Mouse (Mus musculus) megakaryocyte progenitor cell, adult 5-6 weeks (primary cell): ENCODE results near the gene Olfr305. TPM values are rescaled to one million over a fixed set of nuclear protein-coding genes. Genes with fewer than 3 reads are reported as not detected.
"Not testable (repeated sequence)": the region's sequence is repeated elsewhere in the genome, so short reads cannot be mapped to it uniquely, and the experiment has no call there.

Experiments
- ATAC-seq: replicated peaks from 2 replicates; pipeline ENCODE4 v1.8.0; 2016; ENCODE audit warnings: mild to moderate bottlenecking, moderate TSS enrichment, inconsistent platforms; ENCODE audit not compliant: poor library complexity
- total RNA-seq, 2 experiments: library from RNA; stranded (forward) in 1 of 2; stranded (reverse) in 1 of 2; fragments of 157-497, 149-512 nt in 1 of 2; fragments of 200-1000 nt in 1 of 2; gene quantifications; 2 replicates each; pipeline versions ENCODE4 v1.2.3 to v1.2.4; 2015 to 2017

Olfr305 gene
- total RNA-seq (2015) (not detected in 2 replicates), total RNA-seq (2017) (not detected in 2 replicates)

DNA sequence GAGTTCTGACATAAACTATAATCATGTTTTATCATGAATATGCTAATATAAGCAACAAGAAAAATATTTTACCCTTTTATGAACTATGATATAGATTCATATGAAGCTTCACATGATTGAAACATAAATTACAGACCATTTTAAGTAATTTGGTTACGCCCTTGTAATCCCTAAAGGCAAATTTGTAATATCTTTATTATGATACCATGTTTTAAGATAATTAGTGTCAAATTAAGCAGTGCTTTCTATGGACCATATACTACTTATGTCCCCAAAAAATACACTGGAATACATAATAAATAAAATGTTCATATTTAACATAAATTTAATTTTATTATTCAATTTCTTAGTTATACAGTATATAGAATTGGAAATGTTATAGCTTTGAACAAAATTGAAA, at the start of gene Olfr305:
Gene Olfr305 (minus strand): TSS at position 101 of the 400 bp plus-strand sequence.
- ATAC-seq: no peak

DNA sequence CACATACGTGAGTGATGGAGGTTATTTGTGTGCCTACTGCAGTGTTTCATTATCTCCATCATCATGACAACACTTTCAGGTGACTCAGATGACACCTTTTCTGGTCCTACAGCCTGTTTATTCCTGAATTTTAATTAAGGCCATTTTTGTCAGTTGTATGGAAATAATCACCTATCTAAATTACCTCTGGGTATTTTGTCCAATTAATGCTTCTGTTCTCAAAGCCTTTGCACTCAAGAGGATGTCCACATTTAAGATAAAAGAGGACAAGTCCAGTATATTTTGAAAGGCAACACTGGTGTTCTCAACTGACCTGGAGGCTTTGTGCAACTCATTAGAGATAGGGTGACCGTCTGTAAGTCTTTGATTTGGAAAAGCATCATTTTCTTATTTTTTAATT, 36.8 kb upstream of the Olfr305 start, which contains the start of gene Olfr301:
Gene Olfr301 (plus strand): TSS at position 301 of the 400 bp plus-strand sequence.
- ATAC-seq: no peak

DNA sequence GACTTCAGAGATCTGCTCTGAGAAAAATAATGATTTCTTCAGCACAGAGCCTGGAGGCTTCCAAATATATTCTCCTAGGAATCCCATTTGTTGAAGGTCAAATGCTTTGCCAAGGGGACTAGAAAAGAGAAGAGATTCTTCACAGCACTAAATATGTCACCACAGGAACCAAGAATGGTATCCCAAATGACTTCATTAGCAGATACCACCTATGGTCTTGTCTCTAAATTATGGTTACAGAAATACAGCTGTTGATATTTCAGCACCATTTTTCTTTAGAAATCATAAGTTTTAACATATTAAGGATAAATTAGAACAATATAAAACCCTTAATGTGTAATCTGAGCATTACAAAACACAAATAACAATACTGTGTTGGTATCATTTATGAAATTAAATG, 31.0 kb upstream of the Olfr305 start, which contains the start of gene Olfr303:
Gene Olfr303 (minus strand): TSS at position 101 of the 400 bp plus-strand sequence.
- no peak for ATAC-seq

DNA sequence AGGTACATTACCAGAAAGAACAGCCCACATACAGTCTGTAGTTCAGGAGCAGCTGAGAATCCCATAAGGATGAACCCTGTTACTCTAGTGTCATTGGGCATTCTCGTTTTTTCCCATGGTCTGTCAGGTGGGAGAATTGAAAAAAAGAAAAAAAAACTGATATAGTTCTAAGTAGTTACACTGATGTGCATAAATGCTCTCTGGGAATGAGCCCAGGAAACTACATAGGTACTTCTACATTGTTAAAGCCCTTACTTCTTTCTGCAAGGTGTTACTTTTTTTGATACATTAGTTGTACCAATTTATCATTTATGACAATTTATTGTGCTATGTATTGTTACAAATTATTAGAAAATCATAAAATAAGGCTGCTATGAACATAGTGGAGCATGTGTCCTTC, 19.8 kb upstream of the Olfr305 start, which contains the start of gene Olfr304:
Gene Olfr304 (minus strand): TSS at position 101 of the 400 bp plus-strand sequence.
- ATAC-seq: no peak

DNA sequence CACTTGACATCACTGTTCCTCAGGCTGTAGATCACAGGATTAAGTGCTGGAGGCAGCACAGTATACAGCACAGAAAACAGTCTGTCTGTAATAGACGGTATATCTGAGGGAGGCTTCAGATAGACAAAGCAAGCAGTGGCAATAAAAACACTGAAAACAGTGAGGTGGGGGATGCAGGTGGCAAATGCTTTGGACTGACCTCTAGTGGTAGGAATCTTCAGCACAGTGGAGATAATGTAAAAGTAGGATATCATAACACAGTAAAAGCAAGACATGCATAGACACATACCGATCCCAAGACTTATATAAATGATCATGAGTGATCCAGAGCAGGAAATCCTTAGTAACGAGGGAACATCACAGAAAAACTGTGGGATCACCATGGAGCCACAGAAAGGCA, 19.0 kb upstream of the Olfr305 start:
- ATAC-seq: no peak

DNA sequence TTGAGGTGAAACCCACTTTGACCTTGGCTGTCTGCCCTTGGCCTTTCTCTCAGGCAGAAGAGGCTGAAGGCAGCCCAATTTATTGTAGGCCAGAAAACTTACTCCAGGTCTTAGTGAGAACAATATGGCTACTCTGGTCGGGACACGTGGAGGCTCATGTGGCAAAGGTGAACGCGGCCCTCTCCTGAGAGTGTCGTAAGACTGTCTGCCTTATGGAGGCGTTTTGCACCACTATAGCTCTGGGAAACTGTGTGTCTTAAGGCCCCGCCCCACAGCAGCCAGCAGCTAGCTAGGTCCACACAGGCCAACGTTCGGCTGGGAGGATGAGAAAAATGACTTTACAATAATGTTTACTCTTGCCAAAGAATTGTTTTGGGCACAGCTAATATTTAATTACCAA, 20.4 kb downstream of the Olfr305 start:
- not testable (repeated sequence) for ATAC-seq

DNA sequence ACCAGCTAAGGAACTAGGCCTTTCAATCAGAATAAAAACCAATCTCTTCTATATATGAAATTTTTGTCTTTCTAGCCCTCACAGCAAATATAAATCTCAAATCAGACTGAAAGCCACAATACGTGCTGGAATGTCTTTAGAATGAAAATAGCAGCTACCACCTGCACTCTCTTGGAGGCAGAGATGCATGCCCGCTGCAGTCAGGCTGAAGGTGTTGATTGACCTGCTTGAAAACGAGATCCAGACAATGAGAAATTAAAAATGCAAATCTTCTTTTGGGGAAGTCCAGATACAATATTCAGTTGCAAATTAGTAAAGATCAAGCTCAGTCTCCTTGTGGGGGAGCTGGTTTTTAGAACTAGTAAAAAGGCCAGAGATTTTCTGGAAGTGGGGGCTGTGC, 22.5 kb downstream of the Olfr305 start:
- ATAC-seq: no peak

DNA sequence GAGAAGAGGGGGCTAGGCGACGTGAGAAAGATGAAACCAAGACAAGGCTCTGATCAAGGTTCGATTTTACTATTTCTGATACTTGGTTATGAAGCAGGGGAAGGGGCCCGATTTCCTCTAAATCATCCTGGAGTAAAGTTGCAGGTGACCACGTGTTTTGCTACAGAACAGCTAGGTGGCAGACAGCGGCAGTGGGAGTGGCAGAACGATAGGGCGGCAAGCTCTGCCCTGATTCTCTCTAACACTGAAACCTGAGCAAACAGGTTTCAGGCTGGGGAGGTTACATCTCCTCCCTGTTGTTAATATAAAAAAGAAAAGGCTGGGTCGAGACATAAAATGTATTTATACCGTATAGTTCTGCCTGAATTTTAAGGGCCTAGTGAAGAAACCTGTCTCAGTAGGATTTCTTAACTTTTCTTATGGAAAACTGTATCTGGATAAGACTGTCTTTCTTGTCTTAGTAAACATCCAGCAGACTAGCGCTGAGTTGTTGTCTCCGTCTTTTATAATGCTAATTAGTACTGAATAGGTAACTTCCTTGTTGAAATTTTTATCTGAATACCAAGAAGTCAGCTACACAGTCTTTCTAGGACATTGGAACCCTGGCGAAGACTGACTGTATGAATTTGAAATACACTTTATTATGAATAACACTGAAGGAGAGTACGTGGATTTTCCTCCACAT, 23.7 kb downstream of the Olfr305 start:
- ATAC-seq: no peak

DNA sequence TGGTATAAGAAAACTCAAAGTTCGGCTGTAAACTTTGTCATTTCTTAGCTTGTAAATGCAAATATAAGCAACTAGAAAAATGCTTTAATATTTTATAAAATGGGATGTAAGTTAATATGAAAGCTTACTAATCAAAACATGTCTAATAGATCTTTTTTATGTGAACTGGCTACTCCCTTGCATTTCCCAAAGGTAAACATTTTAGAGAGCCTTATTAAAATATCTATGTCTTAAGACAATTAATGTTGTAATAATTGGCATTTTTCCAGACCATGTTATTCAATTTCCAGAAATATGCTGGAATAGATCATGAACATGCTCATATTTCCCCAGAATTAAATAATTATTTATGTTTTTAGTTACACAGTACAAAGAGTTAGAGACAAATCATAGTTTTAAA, 29.2 kb downstream of the Olfr305 start, which contains the start of gene Olfr307:
Gene Olfr307 (minus strand): TSS at position 101 of the 400 bp plus-strand sequence.
- no peak for ATAC-seq

DNA sequence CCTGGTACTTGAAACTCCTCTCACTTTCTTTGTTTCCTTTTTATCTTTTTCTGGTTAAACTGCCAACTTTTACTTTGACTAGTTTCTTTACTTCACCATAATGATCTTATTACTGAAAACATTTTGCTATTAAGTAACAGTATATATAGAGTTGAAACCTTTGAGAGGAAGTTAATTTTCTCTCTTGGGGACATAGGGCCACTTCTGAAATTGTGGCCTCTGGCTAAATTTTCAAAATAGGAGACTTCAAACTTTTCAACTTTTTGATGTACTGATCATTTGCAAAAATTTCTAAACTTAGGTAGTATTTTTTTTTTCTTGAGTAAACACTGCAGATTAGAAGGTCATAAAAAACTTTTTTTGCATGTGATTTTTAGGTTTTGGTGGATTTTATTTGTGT, 41.2 kb downstream of the Olfr305 start, which contains the start of gene Olfr308:
Gene Olfr308 (minus strand): TSS at position 101 of the 400 bp plus-strand sequence.
- no peak for ATAC-seq

DNA sequence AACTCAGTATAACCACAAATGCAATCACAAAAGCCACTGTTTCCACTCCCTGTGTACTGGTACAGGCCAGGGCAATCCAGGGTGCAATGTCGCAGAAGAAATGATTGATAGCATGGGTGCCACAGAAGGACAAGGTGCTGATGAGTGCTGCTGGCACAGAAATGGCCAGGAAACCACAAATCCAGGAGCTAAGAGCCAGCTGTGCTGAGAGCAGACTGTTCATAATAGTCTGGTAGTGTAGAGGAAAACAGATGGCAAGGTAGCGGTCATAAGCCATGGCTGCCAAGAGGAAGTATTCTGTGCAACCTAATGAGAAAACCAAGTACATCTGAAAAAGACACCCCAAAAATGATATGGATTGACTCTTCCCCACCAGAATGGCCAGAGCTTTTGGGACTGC, 45.4 kb downstream of the Olfr305 start:
- ATAC-seq: no peak

DNA sequence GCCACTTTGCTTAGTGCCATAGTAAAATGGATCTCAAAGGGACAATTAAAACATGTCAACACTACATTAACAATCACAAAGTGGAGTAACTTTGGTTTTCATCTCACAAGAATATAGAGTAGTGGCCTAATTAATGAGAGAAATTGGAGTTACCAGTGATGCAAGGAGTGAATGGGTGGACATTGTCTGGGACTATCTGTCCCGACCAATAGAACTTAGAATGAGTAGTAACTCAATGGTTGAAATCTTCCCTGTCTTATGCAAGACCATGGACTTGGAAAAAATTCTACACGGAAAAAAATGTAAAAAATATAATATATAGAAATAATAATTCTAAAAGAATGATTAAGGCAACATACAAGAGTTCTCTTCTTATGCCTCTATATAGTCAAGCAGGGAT, 53.1 kb downstream of the Olfr305 start, which contains the start of gene Olfr309:
Gene Olfr309 (minus strand): TSS at position 101 of the 400 bp plus-strand sequence.
- no peak for ATAC-seq

Other genes with a start within 250 kb of the Olfr305 start
- not detected in 2 replicates for gene Vmn2r75, start 195.2 kb downstream of the Olfr305 start, total RNA-seq (2015)
- gene Vmn2r75, start 195.2 kb downstream of the Olfr305 start, total RNA-seq (2017): not detected in 2 replicates
- gene Vmn2r76, start 120.6 kb downstream of the Olfr305 start, total RNA-seq (2015): not detected in 2 replicates
- gene Vmn2r76, start 120.6 kb downstream of the Olfr305 start, total RNA-seq (2017): not detected in 2 replicates
- not detected in 2 replicates for gene Olfr310, start 89.8 kb downstream of the Olfr305 start, total RNA-seq (2015)
- gene Olfr310, start 89.8 kb downstream of the Olfr305 start, total RNA-seq (2017): not detected in 2 replicates
- gene Olfr309, start 53.2 kb downstream of the Olfr305 start, total RNA-seq (2015): not detected in 2 replicates
- gene Olfr309, start 53.2 kb downstream of the Olfr305 start, total RNA-seq (2017): not detected in 2 replicates
- not detected in 2 replicates for gene Olfr308, start 41.3 kb downstream of the Olfr305 start, total RNA-seq (2015)
- not detected in 2 replicates for gene Olfr308, start 41.3 kb downstream of the Olfr305 start, total RNA-seq (2017)
- not detected in 2 replicates for gene Olfr307, start 29.3 kb downstream of the Olfr305 start, total RNA-seq (2015)
- not detected in 2 replicates for gene Olfr307, start 29.3 kb downstream of the Olfr305 start, total RNA-seq (2017)
- not detected in 2 replicates for gene Olfr304, start 19.7 kb upstream of the Olfr305 start, total RNA-seq (2015)
- not detected in 2 replicates for gene Olfr304, start 19.7 kb upstream of the Olfr305 start, total RNA-seq (2017)
- not detected in 2 replicates for gene Olfr303, start 30.9 kb upstream of the Olfr305 start, total RNA-seq (2015)
- gene Olfr303, start 30.9 kb upstream of the Olfr305 start, total RNA-seq (2017): not detected in 2 replicates
- not detected in 2 replicates for gene Olfr301, start 36.9 kb upstream of the Olfr305 start, total RNA-seq (2015)
- gene Olfr301, start 36.9 kb upstream of the Olfr305 start, total RNA-seq (2017): not detected in 2 replicates
- not detected in 2 replicates for gene Olfr299, start 93.0 kb upstream of the Olfr305 start, total RNA-seq (2015)
- gene Olfr299, start 93.0 kb upstream of the Olfr305 start, total RNA-seq (2017): not detected in 2 replicates
- gene Olfr298, start 125.6 kb upstream of the Olfr305 start, total RNA-seq (2015): not detected in 2 replicates
- not detected in 2 replicates for gene Olfr298, start 125.6 kb upstream of the Olfr305 start, total RNA-seq (2017)
- not detected in 2 replicates for gene Olfr297, start 153.0 kb upstream of the Olfr305 start, total RNA-seq (2015)
- not detected in 2 replicates for gene Olfr297, start 153.0 kb upstream of the Olfr305 start, total RNA-seq (2017)
- gene Olfr295, start 216.9 kb upstream of the Olfr305 start, total RNA-seq (2015): not detected in 2 replicates
- not detected in 2 replicates for gene Olfr295, start 216.9 kb upstream of the Olfr305 start, total RNA-seq (2017)
- not detected in 2 replicates for gene Olfr294, start 249.7 kb upstream of the Olfr305 start, total RNA-seq (2015)
- not detected in 2 replicates for gene Olfr294, start 249.7 kb upstream of the Olfr305 start, total RNA-seq (2017)